Mouse (Mus musculus) megakaryocyte, embryonic 14.5 days (primary cell): ENCODE measurements around the gene H60b.
"Not testable (repeated sequence)": the region's sequence is repeated elsewhere in the genome, so short reads cannot be mapped to it uniquely, and the experiment has no call there.

Experiments used
- FLI1 ChIP-seq: IDR thresholded peaks from 2 replicates; pipeline ENCODE4 v1.6.1; 2012; ENCODE audit warnings: low read length, inconsistent platforms, mixed read lengths
- GATA1 ChIP-seq: IDR thresholded peaks from 3 replicates; pipeline ENCODE4 v1.6.1; 2012; ENCODE audit warnings: mixed read lengths, low read length, inconsistent platforms, borderline replicate concordance

DNA sequence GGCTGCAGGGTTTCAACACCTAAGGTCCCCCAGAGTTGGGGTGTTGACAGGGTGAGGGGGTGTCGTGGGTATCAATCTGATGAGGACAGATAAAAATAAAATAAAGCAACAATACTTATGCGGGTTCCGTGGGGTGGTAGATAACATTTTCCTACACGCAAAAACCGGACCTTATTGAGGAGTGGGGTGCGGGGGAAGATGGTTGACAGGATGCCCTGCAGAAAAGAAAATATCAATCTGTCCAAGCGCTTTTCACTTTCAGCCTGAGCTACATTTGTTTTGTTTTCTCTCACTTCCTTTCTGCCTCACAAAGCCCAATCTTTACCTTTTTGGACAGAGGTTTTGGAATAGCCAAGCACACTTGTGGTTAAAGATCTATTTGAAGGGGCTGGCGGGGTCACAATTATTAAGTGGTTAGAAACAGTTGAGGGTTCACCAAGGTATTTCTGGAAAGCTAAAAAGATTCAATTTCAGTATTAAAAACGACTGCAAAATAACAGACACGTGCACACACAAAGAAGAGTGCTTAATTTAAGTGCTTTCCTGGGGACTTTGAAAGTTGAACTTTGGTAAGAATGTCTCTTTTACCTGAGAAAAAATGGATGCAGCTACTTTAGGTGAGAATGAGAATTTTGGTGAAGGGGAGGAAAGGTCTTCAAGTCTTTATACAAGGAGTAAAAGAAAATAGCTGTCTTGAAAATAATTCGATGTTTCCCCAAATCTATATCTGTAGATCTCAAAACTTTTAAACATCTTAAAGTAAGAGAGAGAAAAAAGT is 6.3 kb upstream of the H60b start:
- not testable (repeated sequence) for TF ChIP-seq GATA1, FLI1
